Mouse (Mus musculus) lung, postnatal 0 days (tissue): ENCODE results near the gene Adam15.
A peak's percentile ranks its signal among the peaks of the same experiment; 100 is the strongest.

Experiments
- CTCF ChIP-seq: IDR thresholded peaks from 2 replicates; pipeline ENCODE4 v1.5.1; 2016; ENCODE audit warnings: antibody characterized with exemption, mild to moderate bottlenecking
- EP300 ChIP-seq: IDR thresholded peaks from 2 replicates; pipeline ENCODE4 v1.6.1; 2016; ENCODE audit warnings: antibody characterized with exemption, mild to moderate bottlenecking, control low read depth

- TF ChIP-seq CTCF (peak; percentile 62), EP300 (0 out of 2 replicates have a peak, but pooled peaks have one; percentile 25)
These were observed 44.5 kb upstream of the Adam15 start, which contains the start of gene Zbtb7b for GRCm38 (mm10) chr3:89394006-89394893.
